Mouse (Mus musculus): ENCODE results near the gene Parp3. TPM values are rescaled to one million over a fixed set of nuclear protein-coding genes. Genes with fewer than 3 reads are reported as not detected.

Gene Parp3
- total and polyA plus RNA-seq, 2 experiments from 2014 or later: 2.3 to 2.4 TPM

DNA sequence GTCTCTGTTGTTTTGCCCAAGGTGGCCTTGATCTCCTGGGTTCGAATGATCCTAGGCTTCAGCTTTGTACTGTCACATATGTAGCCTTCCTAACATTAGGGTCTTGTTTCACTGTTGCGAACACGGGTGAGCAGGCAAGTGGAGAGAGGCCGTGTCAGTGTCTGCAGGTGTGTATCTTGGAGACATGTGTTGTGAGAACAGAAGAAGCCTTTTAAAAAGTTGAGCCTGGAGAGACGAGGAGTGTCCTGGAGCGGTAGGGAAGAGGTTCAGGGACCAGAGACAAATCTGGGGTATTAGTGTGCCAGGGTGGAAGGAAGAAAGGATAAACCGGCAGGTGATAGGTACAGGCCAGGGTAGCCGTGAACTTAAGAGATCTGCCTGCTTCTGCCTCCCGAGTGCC is 1.4 kb upstream of the Parp3 start:
- peaks cover 19% of the 10 kb centered on the region for H3K36me3 ChIP-seq (ENCODE audit: insufficient read depth, low read length)
- H3K4me3 ChIP-seq (ENCODE audit: low read depth, low read length): peak overlapping the region; percentile 58
- WGBS: 85% methylated on average over 9 of the region's 9 CpGs
- peak overlapping the region; percentile 62; the same call in 1 of the 2 replicates for H3K9ac ChIP-seq (replicated peaks; ENCODE audit: low read length, poor library complexity, severe bottlenecking)
- no peaks in the 10 kb centered on the region for H3K27me3 ChIP-seq (ENCODE audit: insufficient read depth, low read length)
- H3K27ac ChIP-seq (ENCODE audit: low read depth, low read length): no peak overlapping the region
- H3K9me3 ChIP-seq (ENCODE audit: low read length): no peaks in the 10 kb centered on the region
- TF ChIP-seq CTCF (IDR thresholded peaks at IDR 0.05): no peak
- DNase-seq (ENCODE audit: low spot score): no peak
- H3K4me2 ChIP-seq (ENCODE audit: low read depth, low read length, poor library complexity, severe bottlenecking): peak overlapping the region; percentile 61
- peaks cover 5% of the 10 kb centered on the region; the same call in 1 of the 2 replicates for H3K4me1 ChIP-seq (ENCODE audit: insufficient read depth, low read length)
- ATAC-seq (ENCODE audit: low FRiP score): no peak

DNA sequence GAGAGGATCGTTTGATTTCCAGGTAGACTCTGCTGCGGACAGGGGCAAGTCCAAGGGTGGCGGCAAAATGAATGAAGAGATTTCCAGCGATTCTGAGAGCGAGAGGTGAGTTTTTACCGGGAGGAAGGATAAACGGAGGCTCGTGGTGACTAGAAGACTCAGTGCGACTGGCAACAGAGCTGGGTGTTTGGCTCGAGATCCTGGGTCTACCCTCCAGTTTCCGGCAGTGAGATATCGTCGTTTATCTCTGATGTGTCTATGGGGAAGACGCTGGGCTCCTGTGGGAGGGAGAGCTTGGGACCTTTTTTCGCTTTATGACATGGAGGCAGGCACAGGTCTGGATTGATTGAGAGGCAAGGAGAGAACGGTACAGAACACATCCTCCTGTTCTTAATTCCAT is 900 bp upstream of the Parp3 start:
- DNase-seq (ENCODE audit: low spot score): no peak
- Histone ChIP-seq H3K9ac (replicated peaks; ENCODE audit: low read length, poor library complexity, severe bottlenecking) (peak overlapping the region; percentile 62), H3K4me1 (ENCODE audit: insufficient read depth, low read length) (peaks cover 5% of the 10 kb centered on the region; the same call in 1 of the 2 replicates), H3K36me3 (ENCODE audit: insufficient read depth, low read length) (peaks cover 14% of the 10 kb centered on the region), H3K4me2 (ENCODE audit: low read depth, low read length, poor library complexity, severe bottlenecking) (peak overlapping the region; percentile 61), H3K27me3 (ENCODE audit: insufficient read depth, low read length) (no peaks in the 10 kb centered on the region), H3K4me3 (ENCODE audit: low read depth, low read length) (peak overlapping the region; percentile 58), H3K9me3 (ENCODE audit: low read length) (no peaks in the 10 kb centered on the region), H3K27ac (ENCODE audit: low read depth, low read length) (0 out of 2 replicates have a peak overlapping the region, but pooled peaks have one; percentile 21)
- no peak for TF ChIP-seq CTCF (IDR thresholded peaks at IDR 0.05)
- 6% methylated on average over 16 of the region's 16 CpGs for WGBS
- ATAC-seq (ENCODE audit: low FRiP score): no peak

DNA sequence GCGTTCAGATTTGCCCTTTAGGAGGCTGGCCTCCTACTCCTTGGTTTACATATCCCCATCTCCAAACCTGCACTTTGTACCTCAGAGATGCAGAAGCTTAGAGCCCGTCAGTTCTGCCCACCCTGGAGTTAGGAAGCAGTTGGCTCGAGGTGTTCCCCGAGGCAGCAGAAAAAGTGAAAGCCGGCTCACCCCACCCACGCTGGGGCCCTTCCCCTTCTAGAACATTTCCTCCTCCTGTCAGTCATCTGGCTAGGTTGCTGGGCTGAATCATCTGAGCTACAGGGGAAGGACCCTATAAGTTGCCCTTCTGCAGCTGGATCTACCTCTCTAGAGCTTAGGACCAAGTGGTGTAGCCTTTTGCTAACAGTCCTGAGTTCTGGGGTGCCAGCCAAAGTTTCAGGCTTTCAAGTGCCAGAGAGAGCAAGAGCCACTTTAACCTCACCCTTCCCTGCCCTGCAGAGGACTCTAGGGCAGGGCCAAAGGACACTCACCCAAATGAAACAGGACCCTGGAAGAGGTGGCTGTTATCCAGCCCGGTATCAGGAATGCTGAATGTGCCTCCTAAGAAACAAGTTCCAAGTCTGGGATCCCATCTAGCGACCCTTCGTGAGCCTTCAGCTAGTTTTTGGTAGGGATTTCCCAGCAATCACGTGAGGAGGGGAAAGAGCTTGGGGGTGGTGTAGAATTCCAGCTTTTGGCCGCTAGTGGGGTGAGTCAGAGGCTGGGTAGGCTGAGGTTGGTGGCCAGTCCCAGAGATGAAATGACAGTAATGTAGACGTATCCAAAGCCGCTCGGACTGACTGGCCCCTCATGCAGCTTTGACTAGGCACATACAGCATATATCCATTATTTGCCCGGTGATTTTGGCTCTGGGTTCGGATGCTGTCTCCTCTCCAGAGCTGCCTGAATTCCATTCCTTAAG is 486 bp downstream of the Parp3 start:
- H3K36me3 ChIP-seq (ENCODE audit: insufficient read depth, low read length): 0 out of 2 replicates have a peak, but pooled peaks cover 7% of the 10 kb centered on the region
- ATAC-seq (ENCODE audit: low FRiP score): no peak; the same call in 1 of the 2 replicates
- WGBS: 30% methylated on average over 16 of the region's 16 CpGs
- no peak overlapping the region; the same call in 1 of the 2 replicates for H3K4me3 ChIP-seq (ENCODE audit: low read depth, low read length)
- H3K9ac ChIP-seq (replicated peaks; ENCODE audit: low read length, poor library complexity, severe bottlenecking): no peak overlapping the region
- no peaks in the 10 kb centered on the region for H3K9me3 ChIP-seq (ENCODE audit: low read length)
- H3K27ac ChIP-seq (ENCODE audit: low read depth, low read length): peak overlapping the region; percentile 12
- DNase-seq (ENCODE audit: low spot score): peak; percentile 30
- peaks cover 5% of the 10 kb centered on the region; the same call in 1 of the 2 replicates for H3K4me1 ChIP-seq (ENCODE audit: insufficient read depth, low read length)
- no peak for TF ChIP-seq CTCF (IDR thresholded peaks at IDR 0.05)
- no peaks in the 10 kb centered on the region for H3K27me3 ChIP-seq (ENCODE audit: insufficient read depth, low read length)
- H3K4me2 ChIP-seq (ENCODE audit: low read depth, low read length, poor library complexity, severe bottlenecking): peak overlapping the region; percentile 19

DNA sequence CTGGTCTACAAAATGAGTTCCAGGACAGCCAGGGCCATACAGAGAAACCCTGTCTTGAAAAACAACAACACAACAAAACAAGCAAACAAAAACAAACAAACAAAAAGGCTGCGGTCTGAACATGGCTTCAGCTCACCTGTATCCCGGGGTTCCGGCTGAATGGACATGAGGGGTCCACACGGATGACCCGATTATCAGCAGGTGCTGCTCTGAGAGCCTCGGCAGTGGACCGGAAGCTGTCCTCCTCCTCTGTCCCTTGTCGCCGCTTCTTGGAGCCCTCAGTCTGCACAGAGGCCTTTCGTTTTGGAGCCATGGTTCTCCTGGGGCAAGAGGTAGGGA is 1.1 kb downstream of the Parp3 start, which contains the start of gene Rrp9:
Rrp9 (plus strand) TSS at position 301 of the 339 bp plus-strand sequence.
- H3K27me3 ChIP-seq (ENCODE audit: insufficient read depth, low read length): no peaks in the 10 kb centered on the region
- no peak within 1 kb of the TSS; the same call in 1 of the 2 replicates for H3K4me3 ChIP-seq (ENCODE audit: low read depth, low read length)
- no peak for TF ChIP-seq CTCF (IDR thresholded peaks at IDR 0.05)
- no peak within 1 kb of the TSS for H3K9ac ChIP-seq (replicated peaks; ENCODE audit: low read length, poor library complexity, severe bottlenecking)
- 93% methylated on average over 10 of the region's 10 CpGs for WGBS
- peak within 1 kb of the TSS; percentile 12 for H3K27ac ChIP-seq (ENCODE audit: low read depth, low read length)
- no peak for DNase-seq (ENCODE audit: low spot score)
- no peaks in the 10 kb centered on the region for H3K9me3 ChIP-seq (ENCODE audit: low read length)
- 0 out of 2 replicates have a peak, but pooled peaks cover under 1% of the 10 kb centered on the region for H3K36me3 ChIP-seq (ENCODE audit: insufficient read depth, low read length)
- ATAC-seq (ENCODE audit: low FRiP score): no peak
- peak within 1 kb of the TSS; percentile 19 for H3K4me2 ChIP-seq (ENCODE audit: low read depth, low read length, poor library complexity, severe bottlenecking)
- H3K4me1 ChIP-seq (ENCODE audit: insufficient read depth, low read length): peaks cover 5% of the 10 kb centered on the region; the same call in 1 of the 2 replicates

DNA sequence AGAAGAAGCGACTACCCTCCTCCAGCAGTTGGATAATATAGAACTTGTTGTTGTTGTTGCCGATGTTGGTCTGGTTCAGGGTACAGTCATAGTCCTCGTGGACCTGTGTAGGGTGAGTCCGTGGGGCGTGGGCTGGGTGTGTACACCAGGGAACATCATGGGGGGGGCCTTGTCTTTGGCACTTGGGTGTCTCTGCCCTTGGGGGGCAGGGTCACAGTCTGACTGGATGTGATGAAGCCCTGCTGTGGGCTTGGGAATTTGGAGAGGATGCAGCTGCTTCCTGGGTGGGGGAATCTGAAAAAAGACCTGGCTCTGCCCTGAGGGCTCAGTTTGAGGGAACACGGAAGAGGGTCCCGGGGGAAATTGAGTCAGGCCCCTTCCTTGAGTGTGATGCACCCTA is 1.7 kb downstream of the Parp3 start:
- Histone ChIP-seq H3K27me3 (ENCODE audit: insufficient read depth, low read length) (no peaks in the 10 kb centered on the region), H3K27ac (ENCODE audit: low read depth, low read length) (no peak overlapping the region), H3K36me3 (ENCODE audit: insufficient read depth, low read length) (no peaks in the 10 kb centered on the region), H3K4me2 (ENCODE audit: low read depth, low read length, poor library complexity, severe bottlenecking) (no peak overlapping the region), H3K4me3 (ENCODE audit: low read depth, low read length) (no peak overlapping the region), H3K4me1 (ENCODE audit: insufficient read depth, low read length) (peaks cover 5% of the 10 kb centered on the region; the same call in 1 of the 2 replicates), H3K9ac (replicated peaks; ENCODE audit: low read length, poor library complexity, severe bottlenecking) (no peak overlapping the region), H3K9me3 (ENCODE audit: low read length) (no peaks in the 10 kb centered on the region)
- DNase-seq (ENCODE audit: low spot score) (no peak), ATAC-seq (ENCODE audit: low FRiP score) (no peak)
- TF ChIP-seq CTCF (IDR thresholded peaks at IDR 0.05): no peak
- 62% methylated on average over 7 of the region's 7 CpGs for WGBS

DNA sequence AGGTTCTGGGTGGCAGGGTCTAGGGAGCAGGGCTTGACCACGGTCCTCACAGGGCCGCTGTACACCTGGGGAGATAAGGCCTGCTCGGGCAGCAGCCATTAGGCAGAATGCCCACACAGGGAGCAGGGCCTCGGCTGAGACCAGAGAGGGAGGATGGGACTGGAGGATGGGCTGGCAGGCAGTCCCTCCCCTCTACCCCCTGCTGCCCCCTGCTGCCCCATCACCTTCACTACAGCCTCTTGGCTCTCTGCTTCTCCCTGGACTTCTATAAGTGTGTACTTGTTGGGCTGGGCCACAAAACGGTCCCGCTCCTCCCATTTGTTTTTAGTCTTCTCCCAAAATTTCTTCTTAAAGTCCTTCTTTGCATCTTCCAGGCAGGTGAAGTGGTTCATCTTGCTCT is 2.3 kb downstream of the Parp3 start:
- H3K36me3 ChIP-seq (ENCODE audit: insufficient read depth, low read length): no peaks in the 10 kb centered on the region
- H3K9ac ChIP-seq (replicated peaks; ENCODE audit: low read length, poor library complexity, severe bottlenecking): no peak overlapping the region
- no peak overlapping the region for H3K4me2 ChIP-seq (ENCODE audit: low read depth, low read length, poor library complexity, severe bottlenecking)
- no peak for ATAC-seq (ENCODE audit: low FRiP score)
- H3K4me1 ChIP-seq (ENCODE audit: insufficient read depth, low read length): peaks cover 5% of the 10 kb centered on the region; the same call in 1 of the 2 replicates
- peak; percentile 59 for DNase-seq (ENCODE audit: low spot score)
- no peak overlapping the region for H3K4me3 ChIP-seq (ENCODE audit: low read depth, low read length)
- H3K27ac ChIP-seq (ENCODE audit: low read depth, low read length): no peak overlapping the region
- 9% methylated on average over 6 of the region's 6 CpGs for WGBS
- peak; percentile 66 for TF ChIP-seq CTCF (IDR thresholded peaks at IDR 0.05)
- no peaks in the 10 kb centered on the region for H3K27me3 ChIP-seq (ENCODE audit: insufficient read depth, low read length)
- H3K9me3 ChIP-seq (ENCODE audit: low read length): no peaks in the 10 kb centered on the region

Measured in midbrain, postnatal 0 days (tissue).